Mouse (Mus musculus): Measurements from ENCODE around the gene Zswim2.
A peak's percentile ranks its signal among the peaks of the same experiment; 100 is the strongest.
"Not testable (repeated sequence)": the region's sequence is repeated elsewhere in the genome, so short reads cannot be mapped to it uniquely, and the experiment has no call there.

Zswim2 gene

GRCm38 (mm10) chr2:83940931-83941361 is at the start of gene Zswim2:
TSS of gene Zswim2 (minus strand) at chr2:83941228.
- peak; percentile 85 to 86 for DNase-seq (ENCODE audit: low spot score in 2 of 2)

GRCm38 (mm10) chr2:83990253-83990652 is 49.2 kb upstream of the Zswim2 start, which contains the start of gene Gm13691:
TSS of gene Gm13691 (plus strand) at chr2:83990553.
- DNase-seq (ENCODE audit: low spot score in 2 of 2): not testable (repeated sequence)

GRCm38 (mm10) chr2:83984443-83984842 is 43.4 kb upstream of the Zswim2 start, which contains the start of gene Gm13697:
TSS of gene Gm13697 (plus strand) at chr2:83984743.
- DNase-seq (ENCODE audit: low spot score in 2 of 2): not testable (repeated sequence)

- not testable (repeated sequence) for DNase-seq (ENCODE audit: low spot score in 2 of 2)
Observed at GRCm38 (mm10) chr2:83978633-83979032, 37.6 kb upstream of the Zswim2 start, which contains the start of gene Gm13694. TSS of gene Gm13694 (plus strand) at chr2:83978933.

GRCm38 (mm10) chr2:83972823-83973222 is 31.8 kb upstream of the Zswim2 start, which contains the start of gene Gm13696:
TSS of gene Gm13696 (plus strand) at chr2:83973123.
- not testable (repeated sequence) for DNase-seq (ENCODE audit: low spot score in 2 of 2)

GRCm38 (mm10) chr2:83967013-83967412 is 26.0 kb upstream of the Zswim2 start, which contains the start of gene Gm13695:
TSS of gene Gm13695 (plus strand) at chr2:83967313.
- not testable (repeated sequence) for DNase-seq (ENCODE audit: low spot score in 2 of 2)

GRCm38 (mm10) chr2:83961203-83961602 is 20.2 kb upstream of the Zswim2 start, which contains the start of gene Gm13693:
TSS of gene Gm13693 (plus strand) at chr2:83961503.
- not testable (repeated sequence) for DNase-seq (ENCODE audit: low spot score in 2 of 2)

- DNase-seq (ENCODE audit: low spot score in 2 of 2): not testable (repeated sequence)
Observed at GRCm38 (mm10) chr2:83955393-83955792, 14.4 kb upstream of the Zswim2 start, which contains the start of gene Gm13698. TSS of gene Gm13698 (plus strand) at chr2:83955693.

- DNase-seq (ENCODE audit: low spot score in 2 of 2): no peak
Observed at GRCm38 (mm10) chr2:83941792-83942191, 764 bp upstream of the Zswim2 start.

GRCm38 (mm10) chr2:83941378-83941777 is 350 bp upstream of the Zswim2 start:
- DNase-seq (ENCODE audit: low spot score in 2 of 2): no peak

GRCm38 (mm10) chr2:83929478-83930088 is 11.4 kb downstream of the Zswim2 start:
- DNase-seq (ENCODE audit: low spot score in 2 of 2): no peak

- no peak for DNase-seq (ENCODE audit: low spot score in 2 of 2)
Observed at GRCm38 (mm10) chr2:83901896-83902540, 39.0 kb downstream of the Zswim2 start.

GRCm38 (mm10) chr2:83893701-83894100 is 47.3 kb downstream of the Zswim2 start:
- no peak for DNase-seq (ENCODE audit: low spot score in 2 of 2)

- DNase-seq (ENCODE audit: low spot score in 2 of 2): no peak
Observed at GRCm38 (mm10) chr2:83883850-83884420, 57.1 kb downstream of the Zswim2 start.

Data from frontal cortex, postnatal 25 days (tissue).